Mouse (Mus musculus) olfactory bulb, adult 2 months (tissue): ENCODE measurements around the gene Ptpn14.
"Not testable (repeated sequence)": the region's sequence is repeated elsewhere in the genome, so short reads cannot be mapped to it uniquely, and the experiment has no call there.

Source experiments
- CTCF ChIP-seq: fragments of 200-500 bp; IDR thresholded peaks from 2 replicates; pipeline ENCODE4 v1.5.1; 2012; ENCODE audit warnings: low read depth, mild to moderate bottlenecking, low read length, moderate library complexity; ENCODE audit not compliant: insufficient read depth
- POLR2A ChIP-seq: fragments of 200-500 bp; IDR thresholded peaks from 2 replicates; pipeline ENCODE4 v1.6.1; 2012; ENCODE audit warnings: mild to moderate bottlenecking, low read depth, low read length, moderate library complexity; ENCODE audit not compliant: insufficient read depth

DNA sequence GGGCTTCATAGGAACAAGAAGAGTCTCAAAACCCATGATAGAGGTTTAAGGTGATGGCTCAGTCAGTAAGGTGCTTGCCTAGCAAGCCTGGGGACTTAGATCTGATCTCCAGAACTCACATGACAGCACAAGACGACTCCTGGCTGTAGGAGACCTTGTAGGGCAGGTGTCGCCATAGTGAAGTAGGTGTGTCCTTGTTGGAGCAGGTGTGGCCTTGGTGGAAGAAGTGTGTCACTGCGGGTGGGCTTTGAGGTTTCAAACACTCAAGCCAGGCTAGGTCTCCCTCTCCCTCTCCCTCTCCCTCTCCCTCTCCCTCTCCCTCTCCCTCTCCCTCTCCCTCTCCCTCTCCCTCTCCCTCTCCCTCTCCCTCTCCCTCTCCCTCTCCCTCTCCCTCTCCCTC is 35.6 kb upstream of the Ptpn14 start:
- TF ChIP-seq CTCF, POLR2A: not testable (repeated sequence)
